Mouse (Mus musculus) kidney, adult 2 months (tissue): Measurements from ENCODE around the gene Slfn9.

Experiments used
- CTCF ChIP-seq: fragments of 200-500 bp; conservative IDR thresholded peaks from 2 replicates; pipeline ENCODE4 v1.5.1; 2011; ENCODE audit warnings: low read depth, mild to moderate bottlenecking, control low read depth, low read length, moderate library complexity, mixed read lengths; ENCODE audit not compliant: insufficient read depth, insufficient read length
- POLR2A ChIP-seq: fragments of 200-500 bp; IDR thresholded peaks from one replicate; pipeline ENCODE4 v1.6.1; 2011; ENCODE audit warnings: low read depth, low read length, control low read depth

DNA sequence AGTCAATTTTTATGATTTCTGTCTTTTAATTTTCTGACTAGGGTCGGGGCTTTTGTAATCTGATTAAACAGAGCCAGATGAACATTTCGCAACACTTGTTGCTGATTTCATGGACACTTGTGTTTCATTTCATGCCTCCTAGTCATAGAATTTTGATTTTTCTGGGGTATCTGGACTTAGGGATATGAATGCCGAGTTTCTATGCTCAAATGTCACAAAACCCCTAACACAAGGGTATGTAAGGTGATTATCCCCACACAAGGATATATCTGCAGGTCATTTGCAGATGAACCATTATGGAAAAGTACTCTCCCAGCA lies 62.0 kb downstream of the Slfn9 start:
- TF ChIP-seq CTCF (no peak), POLR2A (no peak)
